Mouse (Mus musculus) frontal cortex, postnatal 25 days (tissue): ENCODE results near the gene Psmb1.
"Not testable (repeated sequence)": the region's sequence is repeated elsewhere in the genome, so short reads cannot be mapped to it uniquely, and the experiment has no call there.

Experiments used
- DNase-seq, 2 experiments: peaks; one replicate each; pipeline ENCODE4 v3.0.0; 2022; ENCODE audit warnings: low spot score in 2 of 2

Psmb1 gene

GRCm38 (mm10) chr17:15461921-15462495, 37.5 kb downstream of the Psmb1 start:
- DNase-seq = no peak

GRCm38 (mm10) chr17:15459761-15460160, 39.8 kb downstream of the Psmb1 start:
- DNase-seq = no peak

- no peak for DNase-seq
Measured at GRCm38 (mm10) chr17:15456595-15456994, 43.0 kb downstream of the Psmb1 start.

GRCm38 (mm10) chr17:15455203-15455602, 44.3 kb downstream of the Psmb1 start:
- no peak for DNase-seq

- DNase-seq = no peak
Measured at GRCm38 (mm10) chr17:15449606-15450005, 49.9 kb downstream of the Psmb1 start.

- not testable (repeated sequence) for DNase-seq
Measured at GRCm38 (mm10) chr17:15449144-15449543, 50.4 kb downstream of the Psmb1 start.

- DNase-seq = no peak
Measured at GRCm38 (mm10) chr17:15447831-15448230, 51.7 kb downstream of the Psmb1 start.

- no peak for DNase-seq
Measured at GRCm38 (mm10) chr17:15445421-15445820, 54.1 kb downstream of the Psmb1 start.

GRCm38 (mm10) chr17:15440463-15441121, 59.0 kb downstream of the Psmb1 start:
- DNase-seq = no peak

- no peak for DNase-seq
Measured at GRCm38 (mm10) chr17:15440067-15440462, 59.5 kb downstream of the Psmb1 start.

GRCm38 (mm10) chr17:15434748-15435147, 64.8 kb downstream of the Psmb1 start:
- no peak for DNase-seq

GRCm38 (mm10) chr17:15432036-15432435, 67.5 kb downstream of the Psmb1 start:
- no peak for DNase-seq

- DNase-seq = no peak
Measured at GRCm38 (mm10) chr17:15431551-15431950, 68.0 kb downstream of the Psmb1 start.

- DNase-seq = no peak
Measured at GRCm38 (mm10) chr17:15431021-15431514, 68.5 kb downstream of the Psmb1 start.

- no peak for DNase-seq
Measured at GRCm38 (mm10) chr17:15429937-15430336, 69.6 kb downstream of the Psmb1 start.

GRCm38 (mm10) chr17:15429451-15429850, 70.1 kb downstream of the Psmb1 start:
- no peak for DNase-seq

- DNase-seq = no peak
Measured at GRCm38 (mm10) chr17:15425931-15426330, 73.6 kb downstream of the Psmb1 start.
